Mouse (Mus musculus): ENCODE measurements around the gene Ajm1. TPM values are rescaled to one million over a fixed set of nuclear protein-coding genes. Genes with fewer than 3 reads are reported as not detected.

The Ajm1 gene
- total and polyA plus RNA-seq, 3 experiments, result 0.04 to 0.32 TPM; not detected in 1

- Histone ChIP-seq H3K4me1 (ENCODE audit: control insufficient read depth in 1 of 2, insufficient read depth in 2 of 2, low read length in 2 of 2) (peaks cover 0 to 10% of the 10 kb centered on the region in 2 experiments; a peak in 2 of 4 replicates), H3K36me3 (ENCODE audit: control insufficient read depth in 1 of 2, insufficient read depth in 2 of 2, low read length in 2 of 2) (peaks cover 3 to 7% of the 10 kb centered on the region in 2 experiments)
Observed at GRCm38 (mm10) chr2:25584152-25584551, 2.6 kb upstream of the Ajm1 start.

GRCm38 (mm10) chr2:25583571-25583970 is 2.0 kb upstream of the Ajm1 start:
- Histone ChIP-seq H3K9me3 (replicated peaks; ENCODE audit: insufficient read depth, low read length) (no peaks in the 10 kb centered on the region), H3K36me3 (ENCODE audit: control insufficient read depth in 1 of 2, insufficient read depth in 2 of 2, low read length in 2 of 2) (peaks cover 3 to 7% of the 10 kb centered on the region in 2 experiments), H3K4me3 (ENCODE audit: control insufficient read depth in 1 of 2, insufficient read depth in 1 of 2, low read depth in 2 of 2, low read length in 2 of 2) (no peak overlapping the region), H3K9ac (ENCODE audit: control insufficient read depth, low read depth, low read length, poor library complexity, severe bottlenecking) (no peak overlapping the region), H3K27ac (ENCODE audit: control insufficient read depth, low read depth, low read length) (no peak overlapping the region), H3K4me1 (ENCODE audit: control insufficient read depth in 1 of 2, insufficient read depth in 2 of 2, low read length in 2 of 2) (peaks cover 0 to 10% of the 10 kb centered on the region in 2 experiments; a peak in 2 of 4 replicates), H3K27me3 (ENCODE audit: control insufficient read depth in 1 of 2, insufficient read depth in 2 of 2, low read length in 2 of 2) (no peaks in the 10 kb centered on the region), H3K79me2 (ENCODE audit: control insufficient read depth, insufficient read depth, low read length, poor library complexity) (no peaks in the 10 kb centered on the region)
- TF ChIP-seq MAX (IDR thresholded peaks at IDR 0.05; ENCODE audit: low read length), result no peak
- no peak for TF ChIP-seq BHLHE40 (IDR thresholded peaks at IDR 0.05; ENCODE audit: borderline replicate concordance, low read depth, low read length)
- no peak for TF ChIP-seq MAZ (IDR thresholded peaks at IDR 0.05; ENCODE audit: low read depth, low read length)
- TF ChIP-seq NRF1 (IDR thresholded peaks at IDR 0.05; ENCODE audit: insufficient read depth, low read depth, low read length, poor library complexity, severe bottlenecking), result no peak
- TF ChIP-seq POLR2AphosphoS2 (IDR thresholded peaks at IDR 0.05; ENCODE audit: low read length), result no peak
- no peak for TF ChIP-seq EP300 (IDR thresholded peaks at IDR 0.05; ENCODE audit: low read depth in 1 of 2, low read length in 2 of 2)
- no peak for TF ChIP-seq JUND (IDR thresholded peaks at IDR 0.05; ENCODE audit: low read depth, low read length)
- no peak for TF ChIP-seq SMC3 (IDR thresholded peaks at IDR 0.05; ENCODE audit: low read depth, low read length)
- no peak for TF ChIP-seq ELF1 (IDR thresholded peaks at IDR 0.05; ENCODE audit: low read depth, low read length)
- DNase-seq (ENCODE audit: low read depth, low spot score), result no peak

More at GRCm38 (mm10) chr2:25584152-25584551, 2.6 kb upstream of the Ajm1 start:
- Histone ChIP-seq H3K79me2 (ENCODE audit: control insufficient read depth, insufficient read depth, low read length, poor library complexity) (no peaks in the 10 kb centered on the region), H3K27me3 (ENCODE audit: control insufficient read depth in 1 of 2, insufficient read depth in 2 of 2, low read length in 2 of 2) (no peaks in the 10 kb centered on the region), H3K9me3 (replicated peaks; ENCODE audit: insufficient read depth, low read length) (no peaks in the 10 kb centered on the region), H3K4me3 (ENCODE audit: control insufficient read depth in 1 of 2, insufficient read depth in 1 of 2, low read depth in 2 of 2, low read length in 2 of 2) (no peak overlapping the region), H3K9ac (ENCODE audit: control insufficient read depth, low read depth, low read length, poor library complexity, severe bottlenecking) (no peak overlapping the region), H3K27ac (ENCODE audit: control insufficient read depth, low read depth, low read length) (no peak overlapping the region)
- TF ChIP-seq JUND (IDR thresholded peaks at IDR 0.05; ENCODE audit: low read depth, low read length), result no peak
- TF ChIP-seq TAL1 (IDR thresholded peaks at IDR 0.05; ENCODE audit: low read length), result no peak
- no peak for TF ChIP-seq POLR2AphosphoS2 (IDR thresholded peaks at IDR 0.05; ENCODE audit: low read length)
- no peak for TF ChIP-seq GATA1 (IDR thresholded peaks at IDR 0.05; ENCODE audit: low read depth, low read length)
- TF ChIP-seq TCF12 (IDR thresholded peaks at IDR 0.05; ENCODE audit: low read depth, low read length), result no peak
- TF ChIP-seq TBP (IDR thresholded peaks at IDR 0.05; ENCODE audit: low read depth, low read length), result no peak
- no peak for TF ChIP-seq SIN3A (IDR thresholded peaks at IDR 0.05; ENCODE audit: low read length)
- no peak for TF ChIP-seq MEF2A (IDR thresholded peaks at IDR 0.05; ENCODE audit: extremely low read depth, insufficient replicate concordance, low read depth, low read length, poor library complexity, severe bottlenecking)
- TF ChIP-seq ZKSCAN1 (IDR thresholded peaks at IDR 0.05; ENCODE audit: low read depth, low read length), result no peak
- TF ChIP-seq NRF1 (IDR thresholded peaks at IDR 0.05; ENCODE audit: insufficient read depth, low read depth, low read length, poor library complexity, severe bottlenecking), result no peak
- DNase-seq (ENCODE audit: low read depth, low spot score), result no peak

Measured in MEL (cell line).